Mouse (Mus musculus) adrenal gland, postnatal 14 days (tissue): ENCODE measurements around the gene Ahcy. TPM values are rescaled to one million over a fixed set of nuclear protein-coding genes. Genes with fewer than 3 reads are reported as not detected.
"Not testable (repeated sequence)": the region's sequence is repeated elsewhere in the genome, so short reads cannot be mapped to it uniquely, and the experiment has no call there.

ENCODE experiments used
- DNase-seq: peaks from one replicate; pipeline ENCODE4 v3.0.0; 2021; ENCODE audit warnings: mixed read lengths
- long read RNA-seq, 2 experiments: library from polyadenylated mRNA; stranded (forward); transcript quantifications; one replicate each; pipeline ENCODE4 v2.0.0; 2021
- total RNA-seq: library from RNA; stranded (reverse); gene quantifications from 2 replicates; pipeline ENCODE4 v1.2.3, GENCODE M21; 2021

Gene Ahcy
- 60.2 and 130 TPM in 2 replicates for total RNA-seq
- long read RNA-seq, experiment 1, transcript Ahcy-201 (10 exons, 2,543 nt): major isoform, 37 of 51 reads
- long read RNA-seq, experiment 1, partial matches to known transcripts: 12 of 51 reads
- long read RNA-seq, experiment 1, other reads (novel, unspliced or antisense): 2 of 51 reads
- long read RNA-seq, experiment 2, transcript Ahcy-201 (10 exons, 2,543 nt): major isoform, 33 of 55 reads
- long read RNA-seq, experiment 2, partial matches to known transcripts: 12 of 55 reads
- long read RNA-seq, experiment 2, other reads (novel, unspliced or antisense): 10 of 55 reads

DNA sequence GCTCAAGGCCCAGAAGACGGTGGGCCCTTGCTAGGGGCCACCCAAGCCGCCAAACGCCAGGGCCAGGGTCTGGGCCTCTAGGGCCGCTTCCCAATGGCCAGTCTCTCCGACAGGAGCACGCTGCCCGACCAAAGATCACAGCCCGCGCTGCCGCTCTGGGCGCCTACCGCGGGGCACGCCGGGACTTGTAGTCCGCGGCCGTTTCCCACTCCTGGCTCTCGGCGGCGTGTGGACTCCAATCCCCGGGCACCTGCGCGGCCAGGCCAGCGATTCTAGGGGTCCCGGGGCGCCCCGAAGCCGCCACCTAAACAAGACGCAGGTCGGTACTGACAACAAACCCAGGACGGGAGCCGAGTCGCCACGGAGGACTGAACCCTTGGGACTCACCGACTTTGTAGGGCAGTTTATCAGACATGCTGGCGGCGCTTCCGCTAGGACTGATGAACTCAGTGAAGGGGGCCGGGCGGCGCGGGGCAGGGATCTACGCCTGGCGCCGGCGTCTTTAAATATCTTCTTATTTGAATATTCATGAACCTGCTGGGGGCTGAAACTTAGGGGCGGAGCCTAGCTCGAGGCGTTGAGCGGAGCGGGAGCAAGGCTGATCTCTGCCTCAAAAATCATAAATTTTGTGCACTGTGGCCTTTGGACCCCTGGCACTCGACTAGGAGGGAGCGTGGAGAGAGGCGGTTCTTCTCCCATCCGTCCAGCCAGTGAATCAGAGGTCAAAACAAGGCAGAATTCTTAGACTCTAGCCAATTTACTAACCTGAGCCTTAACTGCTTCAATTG lies at the start of gene Ahcy:
Gene Ahcy (minus strand): TSS at position 520 of the 788 bp plus-strand sequence.
- peak; percentile 93 for DNase-seq

DNA sequence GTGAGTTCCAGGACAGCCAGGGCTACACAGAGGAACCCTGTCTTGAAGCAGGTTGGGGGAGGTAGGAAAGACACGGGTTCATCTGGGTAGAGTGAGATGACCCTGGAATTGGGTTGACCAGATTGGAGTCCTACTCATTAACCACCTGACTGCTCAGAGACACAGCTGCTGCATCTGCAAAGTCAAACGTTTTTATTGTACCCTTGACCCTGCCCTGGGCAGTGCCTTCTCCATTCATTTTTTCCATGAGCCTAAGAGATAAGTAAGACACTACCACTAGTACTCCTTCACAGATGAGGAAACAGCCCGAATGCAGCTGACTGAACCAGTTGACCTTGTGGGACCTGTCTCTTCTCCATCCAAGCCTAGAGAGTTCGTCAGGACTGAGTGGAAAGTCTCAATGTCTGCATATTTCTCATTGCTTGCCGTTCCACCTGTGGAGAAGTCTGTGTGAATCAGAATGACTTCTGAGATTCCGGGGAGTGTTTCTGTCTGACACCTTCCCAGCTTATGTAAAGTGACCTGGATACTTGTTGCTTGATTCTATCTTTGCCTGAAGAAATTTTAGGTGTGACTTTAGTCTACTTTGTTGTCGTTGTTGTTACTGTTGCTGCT lies 41.0 kb upstream of the Ahcy start:
- DNase-seq: no peak

DNA sequence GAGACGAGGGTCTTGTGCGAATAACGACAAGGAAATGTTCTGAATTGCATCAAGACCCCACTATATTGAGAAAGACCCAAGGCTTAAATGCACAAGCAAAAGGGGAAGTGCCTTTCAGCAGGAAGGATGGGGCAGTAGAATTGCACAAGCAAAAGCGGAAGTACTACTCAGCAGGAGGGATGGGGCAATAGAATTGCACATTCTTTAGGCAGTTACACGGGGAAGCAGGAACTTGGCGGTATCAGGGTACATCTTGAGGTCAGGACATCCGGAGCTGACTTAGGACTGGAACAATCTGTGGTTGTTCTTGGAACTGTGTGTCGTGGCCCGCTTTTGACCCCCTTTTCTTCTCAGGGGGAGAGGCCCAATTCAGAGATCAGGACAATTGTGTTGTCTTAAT lies 33.0 kb upstream of the Ahcy start:
- not testable (repeated sequence) for DNase-seq

DNA sequence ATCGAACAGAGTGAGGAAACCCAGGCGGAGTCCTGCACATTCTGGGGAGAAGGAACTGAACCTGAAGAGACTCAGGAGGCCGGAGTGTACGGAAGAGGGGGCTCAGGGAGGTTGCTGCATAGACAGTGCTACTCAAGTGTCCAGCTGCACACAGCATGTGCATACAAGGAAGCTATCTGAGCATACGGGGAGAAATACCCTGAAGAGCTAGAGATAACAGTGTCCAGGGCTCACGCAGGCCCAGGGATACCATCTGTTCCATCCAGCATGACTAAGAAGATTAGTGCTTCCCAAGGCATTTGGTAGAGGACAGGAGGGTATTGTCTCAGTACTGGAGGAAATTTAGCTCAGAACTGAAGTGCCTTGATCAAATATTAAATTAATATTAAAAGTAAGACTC lies 29.3 kb upstream of the Ahcy start:
- DNase-seq: no peak

DNA sequence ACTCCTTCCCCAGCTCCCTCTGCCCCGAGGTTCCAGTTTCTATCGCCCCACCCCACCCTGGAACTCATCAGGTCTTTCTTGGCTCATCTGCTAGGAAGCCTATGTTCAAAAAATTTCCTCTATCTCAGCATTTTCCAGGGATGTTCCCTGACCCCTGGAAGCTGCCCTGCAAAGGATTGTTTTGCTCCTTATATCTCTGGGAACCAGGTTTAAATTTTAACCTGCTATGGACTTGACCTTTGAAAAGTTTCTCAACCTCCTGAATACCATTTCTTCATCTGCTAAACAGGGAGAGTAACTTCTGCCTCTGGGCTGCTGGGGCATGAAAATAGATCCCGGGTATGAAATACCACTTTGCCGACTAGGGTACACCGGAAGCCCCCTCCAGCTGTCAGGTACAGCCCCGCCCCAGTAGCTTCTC lies 27.5 kb upstream of the Ahcy start:
- no peak for DNase-seq

DNA sequence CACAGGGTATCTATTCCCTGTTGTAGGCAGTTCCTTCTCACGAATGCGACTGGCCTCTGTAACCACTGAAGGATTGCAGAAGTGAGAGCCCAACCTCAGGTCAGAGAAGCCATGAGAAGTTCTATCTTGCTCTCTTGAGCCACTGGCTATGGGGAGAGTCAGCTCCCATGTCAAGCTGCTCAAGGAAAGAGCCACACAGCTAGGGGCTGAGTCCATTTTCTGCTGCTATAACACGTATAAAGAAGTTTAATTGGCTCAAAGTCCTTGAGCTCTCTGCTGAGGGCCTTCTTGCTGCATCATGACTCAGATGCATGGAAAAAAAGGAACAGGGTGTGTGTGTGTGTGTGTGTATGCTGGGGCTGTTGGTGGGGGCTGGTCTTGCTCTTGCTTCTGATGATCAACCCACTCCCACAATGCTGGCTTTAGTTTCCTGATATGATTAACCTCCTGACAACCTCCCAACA lies 26.5 kb upstream of the Ahcy start:
- DNase-seq: peak; percentile 17

- DNase-seq: no peak
Measured at GRCm38 (mm10) chr2:155099994-155100795, 25.9 kb upstream of the Ahcy start.

DNA sequence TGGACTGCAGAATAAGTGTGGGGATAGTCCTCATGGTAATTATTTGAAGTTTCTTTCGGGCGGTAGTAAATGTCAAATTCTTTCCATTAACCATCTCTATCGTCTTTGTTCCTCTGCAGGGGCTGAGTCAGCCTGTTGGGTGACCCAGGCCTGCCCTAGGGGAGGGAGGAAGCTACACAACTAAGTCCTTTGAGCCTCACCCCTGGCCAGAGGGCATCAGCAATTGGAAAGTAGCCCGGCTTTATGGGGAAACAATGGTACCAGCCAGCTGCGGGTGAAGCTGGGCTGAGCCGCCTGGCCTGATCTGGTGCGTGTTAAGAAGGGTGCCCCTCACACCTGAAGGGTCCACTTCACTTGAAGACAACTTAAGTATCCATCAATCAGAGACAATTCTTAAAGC lies 25.1 kb upstream of the Ahcy start:
- peak; percentile 32 for DNase-seq

DNA sequence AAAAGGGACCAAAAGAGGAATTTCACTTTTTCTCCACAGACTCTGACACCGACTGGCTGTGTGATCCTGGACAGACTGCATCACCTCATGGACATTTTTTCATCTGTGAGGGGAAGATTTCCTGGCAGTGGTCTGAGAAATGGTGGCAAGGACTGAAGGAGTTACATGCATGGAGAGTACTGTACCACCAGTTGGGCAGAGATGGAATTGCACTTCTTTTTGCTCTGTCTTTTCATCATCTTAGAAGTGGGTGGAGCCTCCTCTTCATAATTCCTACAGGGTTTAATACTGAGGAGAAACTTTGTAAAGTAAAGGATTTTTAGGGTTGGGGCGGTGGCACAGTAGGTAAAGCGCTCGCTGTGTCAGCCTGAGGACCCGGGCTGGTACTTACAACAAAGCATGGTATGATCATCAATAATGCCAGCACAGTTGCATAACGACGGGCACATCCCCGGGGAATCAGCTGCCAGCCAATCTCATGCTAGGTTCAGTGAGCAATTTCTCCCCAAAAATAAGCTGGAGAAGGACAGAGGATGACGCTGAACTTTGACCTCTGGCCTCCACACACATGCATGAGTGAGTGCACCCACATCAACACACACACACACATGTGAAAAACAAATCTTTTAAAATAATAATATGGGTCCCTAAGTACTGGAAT lies 24.6 kb upstream of the Ahcy start:
- DNase-seq: peak; percentile 49

GRCm38 (mm10) chr2:155093418-155093817 lies 19.1 kb upstream of the Ahcy start:
- DNase-seq: no peak

DNA sequence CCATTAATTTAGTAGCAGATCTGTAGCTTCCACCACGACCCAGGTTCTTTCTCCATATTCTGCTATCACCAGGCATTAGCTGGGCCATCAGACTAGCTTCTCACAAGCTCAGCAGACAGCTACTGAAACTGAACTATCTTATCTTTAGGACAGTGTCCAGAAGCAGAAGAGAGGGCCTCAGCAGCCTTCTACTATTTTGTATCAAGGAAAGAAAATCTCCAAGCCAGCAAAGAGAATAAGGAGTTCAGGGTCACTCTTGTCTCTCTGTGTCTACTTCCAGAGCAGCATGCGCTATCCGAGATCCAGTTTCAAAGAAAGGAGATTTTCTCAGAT lies 17.4 kb upstream of the Ahcy start:
- no peak for DNase-seq

DNA sequence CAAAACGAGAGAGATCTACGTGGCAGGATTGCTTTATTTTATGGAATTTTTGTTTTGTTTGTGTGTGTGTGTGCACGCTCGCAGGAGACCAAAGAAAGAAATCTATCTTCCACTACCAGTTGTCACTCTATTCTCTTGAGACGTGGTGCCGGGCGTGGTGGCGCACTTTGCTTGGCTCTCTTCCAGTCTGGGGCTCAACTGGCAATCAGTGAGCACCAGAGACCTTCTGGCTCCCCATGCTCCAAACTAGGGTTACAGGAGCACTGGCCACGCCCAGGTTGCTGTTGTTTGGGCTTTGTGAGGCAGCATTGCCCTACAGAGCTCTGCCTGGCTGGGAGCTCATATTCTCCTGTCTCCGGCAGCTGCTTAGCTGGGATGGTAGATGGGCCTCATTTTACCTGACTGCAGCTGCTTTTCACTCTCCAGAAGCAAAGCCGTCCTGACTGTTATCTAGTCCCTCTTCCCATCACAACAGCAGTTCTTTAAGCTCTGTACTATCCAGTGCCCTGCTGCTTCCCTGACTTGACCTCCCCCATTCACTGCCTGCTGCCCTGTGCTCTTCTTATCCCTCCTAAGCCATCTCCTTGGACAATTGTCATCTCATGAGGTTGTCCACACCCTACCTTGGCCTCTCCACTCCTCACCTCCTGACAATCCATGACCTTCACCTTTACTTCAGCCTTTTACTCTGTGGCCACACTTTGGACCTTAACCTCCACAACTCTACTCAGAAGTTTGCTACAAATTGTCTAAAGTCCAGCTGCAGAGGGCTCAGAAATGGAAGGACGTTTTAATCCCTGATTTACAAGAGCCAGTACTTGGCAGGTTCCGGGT lies 16.8 kb upstream of the Ahcy start:
- DNase-seq: peak; percentile 40

DNA sequence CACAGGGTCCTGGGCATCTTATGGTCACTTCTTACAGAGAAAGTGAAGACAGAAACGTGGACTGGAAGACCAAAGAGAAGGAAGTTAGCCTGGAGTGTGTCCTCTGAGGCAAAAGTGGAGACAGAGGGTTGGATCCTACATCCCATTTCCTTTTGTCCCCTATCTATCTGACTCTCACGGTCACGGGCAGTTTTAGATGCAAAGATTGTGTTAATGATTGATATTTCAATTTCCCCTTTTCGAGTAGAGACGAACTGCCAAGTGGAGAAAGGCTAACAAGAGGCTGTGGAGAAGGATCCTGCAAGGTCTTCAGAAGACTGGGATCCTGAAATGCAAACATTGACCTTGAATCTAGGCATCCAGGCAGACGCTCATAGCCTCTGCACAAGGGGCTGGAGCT lies 14.0 kb upstream of the Ahcy start:
- no peak for DNase-seq

GRCm38 (mm10) chr2:155086328-155086727 lies 12.0 kb upstream of the Ahcy start:
- no peak for DNase-seq

GRCm38 (mm10) chr2:155084546-155084945 lies 10.2 kb upstream of the Ahcy start:
- DNase-seq: no peak

DNA sequence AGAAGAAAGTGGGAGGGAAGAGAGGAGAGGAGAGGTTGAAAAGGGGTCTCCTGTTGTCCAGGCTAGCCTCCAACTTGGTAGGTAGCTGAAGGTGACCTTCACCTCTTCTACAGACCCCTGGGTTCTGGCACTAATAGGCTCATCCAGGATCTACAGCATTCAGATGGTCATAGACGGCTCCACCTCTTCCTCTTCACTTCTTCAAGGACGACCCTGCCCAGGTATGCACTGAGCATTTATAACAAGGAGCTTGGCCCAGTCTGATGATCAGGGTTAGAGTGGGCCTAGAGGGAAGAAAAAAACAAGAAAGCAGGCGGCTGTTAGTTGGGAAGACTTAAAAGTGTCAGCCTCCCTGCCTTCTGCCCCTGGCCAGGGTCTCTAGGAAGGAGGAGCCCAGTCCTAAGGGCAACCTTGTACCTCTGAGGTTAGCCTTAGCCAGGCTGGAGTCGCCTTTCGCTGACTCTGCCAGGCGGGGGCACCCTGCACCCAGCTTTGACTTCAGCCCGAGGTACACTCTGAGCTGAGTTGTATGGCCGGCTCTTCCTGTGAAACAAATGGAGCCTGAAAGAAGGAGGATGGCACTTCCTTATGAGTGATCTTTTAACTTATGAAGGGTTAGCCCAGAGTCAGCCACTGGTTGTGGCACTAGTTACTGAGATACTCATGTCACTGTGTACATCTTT lies 8.0 kb upstream of the Ahcy start:
- DNase-seq: peak; percentile 89

GRCm38 (mm10) chr2:155081056-155081455 lies 6.8 kb upstream of the Ahcy start:
- DNase-seq: no peak

- DNase-seq: no peak
Measured at GRCm38 (mm10) chr2:155080179-155080530, 5.9 kb upstream of the Ahcy start.

DNA sequence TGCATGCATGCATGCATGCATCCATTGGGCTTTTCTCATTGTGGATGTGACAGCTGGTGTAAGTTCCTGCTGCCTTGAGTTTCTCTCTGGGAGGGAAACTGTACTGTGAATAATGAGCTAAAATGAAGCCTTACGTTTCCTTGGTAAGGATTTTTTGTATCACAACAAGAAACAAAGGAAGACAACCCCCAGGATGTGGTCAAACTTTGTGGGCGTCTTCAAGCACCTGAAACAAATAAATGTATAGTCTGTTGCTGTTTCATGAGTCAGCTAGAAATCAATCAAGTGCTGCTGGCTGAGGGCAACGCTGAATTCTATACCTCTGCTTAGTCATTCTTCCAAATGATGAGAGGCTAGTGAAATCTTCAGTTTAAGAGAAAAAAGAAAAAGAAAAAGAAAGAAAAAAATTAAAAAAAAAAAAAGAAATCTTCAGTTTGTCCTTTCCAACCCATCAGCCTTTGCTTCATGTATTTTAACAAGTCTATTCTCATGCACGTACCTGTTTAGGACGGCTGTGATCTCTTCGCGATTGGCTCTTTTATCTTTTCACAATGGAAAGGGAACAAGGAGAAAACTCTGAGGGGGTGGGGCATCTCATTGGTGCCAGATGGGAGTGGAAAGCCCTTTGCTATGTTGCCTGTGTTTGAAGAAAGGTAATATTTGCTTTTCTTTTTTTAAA lies 5.3 kb upstream of the Ahcy start:
- no peak for DNase-seq

DNA sequence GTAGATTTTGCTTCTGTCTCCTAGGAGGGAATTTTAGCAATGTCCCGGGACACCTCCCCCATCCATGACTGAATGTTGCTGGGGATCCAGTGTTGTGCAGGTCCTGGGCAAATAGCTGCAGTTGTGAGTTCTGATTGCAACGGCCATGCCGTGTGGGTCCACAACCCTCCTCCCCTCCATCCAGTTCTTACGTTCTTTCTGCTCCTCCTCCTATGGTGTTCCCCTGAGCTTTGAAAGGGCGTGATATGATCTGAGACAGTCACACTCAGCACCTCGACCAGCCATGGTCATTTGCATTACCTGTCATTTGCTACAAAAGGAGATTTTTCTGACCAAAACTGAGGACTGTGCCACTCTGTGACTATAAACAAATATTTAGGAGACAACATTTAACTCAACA lies 1.4 kb upstream of the Ahcy start:
- DNase-seq: no peak
